Mouse (Mus musculus) retina, adult 2 months (tissue): ENCODE measurements at regions not wholly inside any gene's neighbourhood (a gene's known extent, or its start where the extent isn't known, plus 50 kb on each side); places are given as distances from the start of the nearest gene placed in this dataset.

Source experiments
- DNase-seq: peaks from one replicate; pipeline ENCODE4 v3.0.0-alpha.2; 2012; ENCODE audit warnings: low read depth, low spot score

GRCm38 (mm10) chr1:193800998-193801397 is 430.9 kb upstream of the Camk1g start:
- no peak for DNase-seq

- DNase-seq, result no peak
Observed at GRCm38 (mm10) chr1:193790579-193790978, 420.5 kb upstream of the Camk1g start.

- no peak for DNase-seq
Observed at GRCm38 (mm10) chr1:193788496-193788895, 418.4 kb upstream of the Camk1g start.

- no peak for DNase-seq
Observed at GRCm38 (mm10) chr1:193787417-193787816, 417.3 kb upstream of the Camk1g start.

GRCm38 (mm10) chr1:193784966-193785365 is 414.9 kb upstream of the Camk1g start:
- DNase-seq, result no peak

- no peak for DNase-seq
Observed at GRCm38 (mm10) chr1:193784526-193784925, 414.4 kb upstream of the Camk1g start.

- DNase-seq, result no peak
Observed at GRCm38 (mm10) chr1:193778181-193778580, 408.1 kb upstream of the Camk1g start.

GRCm38 (mm10) chr1:193769546-193769945 is 399.4 kb upstream of the Camk1g start:
- DNase-seq, result no peak

GRCm38 (mm10) chr1:193764103-193764502 is 394.0 kb upstream of the Camk1g start:
- DNase-seq, result no peak

GRCm38 (mm10) chr1:193751819-193752251 is 381.7 kb upstream of the Camk1g start:
- no peak for DNase-seq

- DNase-seq, result no peak
Observed at GRCm38 (mm10) chr1:193750929-193751328, 380.8 kb upstream of the Camk1g start.

GRCm38 (mm10) chr1:193747426-193747960 is 377.4 kb upstream of the Camk1g start:
- DNase-seq, result peak; percentile 13

- DNase-seq, result no peak
Observed at GRCm38 (mm10) chr1:193742688-193743087, 372.6 kb upstream of the Camk1g start.

- DNase-seq, result no peak
Observed at GRCm38 (mm10) chr1:193738821-193739220, 368.7 kb upstream of the Camk1g start.

GRCm38 (mm10) chr1:193735949-193736518 is 365.9 kb upstream of the Camk1g start:
- DNase-seq, result no peak

- DNase-seq, result no peak
Observed at GRCm38 (mm10) chr1:193734014-193734763, 364.1 kb upstream of the Camk1g start.

GRCm38 (mm10) chr1:193733402-193733801 is 363.3 kb upstream of the Camk1g start:
- no peak for DNase-seq

- no peak for DNase-seq
Observed at GRCm38 (mm10) chr1:193732113-193732512, 362.0 kb upstream of the Camk1g start.

GRCm38 (mm10) chr1:193721850-193722249 is 351.8 kb upstream of the Camk1g start:
- no peak for DNase-seq

- no peak for DNase-seq
Observed at GRCm38 (mm10) chr1:193720420-193720851, 350.3 kb upstream of the Camk1g start.

- no peak for DNase-seq
Observed at GRCm38 (mm10) chr1:193715328-193715727, 345.2 kb upstream of the Camk1g start.

- no peak for DNase-seq
Observed at GRCm38 (mm10) chr1:193714631-193715030, 344.5 kb upstream of the Camk1g start.

- DNase-seq, result no peak
Observed at GRCm38 (mm10) chr1:193705205-193705604, 335.1 kb upstream of the Camk1g start.
